Mouse (Mus musculus): ENCODE measurements at regions not wholly inside any gene's neighbourhood (a gene's known extent, or its start where the extent isn't known, plus 50 kb on each side); places are given as distances from the start of the nearest gene placed in this dataset.

GRCm38 (mm10) chr4:22047730-22048455 is 116.8 kb downstream of the Faxc start:
- no peak for DNase-seq

DNA sequence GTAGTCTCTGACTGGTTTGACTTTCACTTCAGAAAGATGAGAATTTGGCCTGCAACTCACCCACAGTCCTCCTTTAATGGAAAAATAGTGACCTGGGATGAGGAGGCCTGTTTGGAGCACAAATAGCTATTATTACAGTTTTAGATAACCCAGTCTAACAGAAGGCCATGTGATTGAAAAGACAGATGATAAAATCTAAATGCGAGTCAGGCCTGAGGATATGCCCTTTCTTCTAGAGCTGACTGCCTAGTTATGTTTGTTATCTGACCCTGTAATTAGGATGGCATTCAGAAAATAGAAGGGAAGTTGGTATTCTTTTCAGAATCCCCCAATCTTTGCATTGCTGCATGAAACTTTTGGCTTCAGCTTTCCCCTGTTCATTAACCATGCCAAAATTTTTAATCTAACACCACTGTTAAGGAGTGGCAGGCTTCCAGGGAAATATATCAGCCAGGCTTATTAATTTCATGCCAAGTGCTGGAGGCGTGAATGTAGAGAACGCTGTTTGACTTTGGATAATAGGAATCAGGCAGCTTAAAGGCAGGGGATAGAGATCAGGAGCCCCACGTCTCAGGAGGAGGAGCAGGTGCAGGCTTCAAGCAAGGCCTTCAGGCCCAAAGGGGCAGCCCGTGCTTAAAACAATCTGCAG is 135.8 kb downstream of the Faxc start:
- DNase-seq, result no peak

- DNase-seq, result no peak
Measured at GRCm38 (mm10) chr4:22067678-22068299, 136.7 kb downstream of the Faxc start.

- no peak for DNase-seq
Measured at GRCm38 (mm10) chr4:22088209-22088787, 157.2 kb downstream of the Faxc start.

GRCm38 (mm10) chr4:22089637-22090041 is 158.5 kb downstream of the Faxc start:
- DNase-seq, result no peak

GRCm38 (mm10) chr4:22090536-22090935 is 159.4 kb downstream of the Faxc start:
- no peak for DNase-seq

DNA sequence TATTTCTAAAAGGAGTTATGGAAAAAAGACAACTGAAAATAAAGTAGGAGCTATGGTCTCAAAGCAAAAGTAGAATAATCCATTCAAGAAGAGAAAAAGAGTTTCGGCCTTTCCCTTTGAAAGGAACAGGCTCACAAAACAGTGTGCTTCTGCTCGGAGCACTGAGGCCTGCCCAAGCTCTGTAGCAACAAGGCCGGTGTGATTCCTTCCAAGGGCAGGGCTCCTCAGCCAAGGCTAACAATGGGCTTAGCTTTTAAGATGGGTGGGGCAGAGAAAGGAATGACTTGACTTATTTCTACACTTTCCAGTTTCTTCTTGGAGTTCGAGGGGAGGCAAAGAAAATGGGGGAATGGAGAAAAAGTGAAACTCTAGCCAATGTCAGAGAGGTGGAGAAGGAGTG is 161.4 kb downstream of the Faxc start:
- no peak for DNase-seq

DNA sequence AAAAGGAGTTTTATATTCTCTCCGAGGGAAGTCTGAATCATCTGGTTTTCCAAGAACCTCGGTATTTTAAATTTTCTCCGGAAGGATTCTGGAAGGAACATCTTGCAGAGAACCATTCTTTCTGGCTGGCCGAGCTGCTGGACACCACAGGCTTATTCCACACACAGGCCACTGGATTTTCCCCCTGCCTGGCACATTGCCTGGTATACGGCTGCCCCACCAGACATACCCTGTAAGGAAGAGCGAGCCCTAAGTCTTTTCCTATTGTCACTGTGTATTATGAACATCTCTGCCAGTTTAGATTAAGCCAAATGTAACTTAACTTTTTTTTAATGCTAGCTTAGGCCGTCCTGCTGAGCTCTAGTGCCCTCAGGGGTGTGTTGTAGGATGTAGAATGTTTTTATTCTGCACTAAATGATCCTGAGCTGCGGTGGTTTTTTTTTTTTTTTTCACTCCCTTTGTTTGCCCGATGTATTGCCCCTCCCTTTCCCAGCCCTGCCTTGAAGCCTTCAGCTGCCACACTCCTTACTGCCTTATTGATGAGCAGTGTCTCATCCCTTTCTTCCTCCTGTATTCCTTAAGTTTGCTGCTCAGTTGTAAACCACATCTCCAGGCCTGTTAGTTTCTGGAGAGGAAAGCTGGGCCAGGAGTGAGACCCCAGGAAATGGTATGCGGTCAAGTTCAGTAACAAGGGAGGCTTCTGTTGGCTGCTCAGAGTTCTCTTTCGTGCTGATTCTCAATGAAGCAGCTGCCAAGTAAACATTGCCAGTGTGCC is 164.3 kb downstream of the Faxc start:
- DNase-seq, result no peak

DNA sequence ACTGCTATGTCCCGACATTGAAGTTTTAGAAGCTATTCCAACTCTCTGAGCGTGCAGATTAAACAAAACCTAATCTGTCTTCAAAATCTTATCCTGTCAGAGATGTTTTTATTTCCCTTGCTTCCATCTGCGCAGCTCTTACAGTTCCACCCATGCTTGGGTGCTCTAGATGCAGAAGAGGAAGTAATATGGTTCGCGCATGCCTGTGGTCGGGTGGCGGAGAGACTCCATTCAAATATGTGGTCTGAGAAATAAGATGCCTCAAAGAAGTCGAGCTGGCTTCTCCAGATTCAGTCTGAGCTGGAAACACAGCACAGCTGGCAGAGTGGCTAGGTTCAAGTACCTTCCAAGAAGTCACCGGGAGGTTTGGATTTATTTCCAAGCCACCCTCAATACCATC is 167.5 kb downstream of the Faxc start:
- no peak for DNase-seq

DNA sequence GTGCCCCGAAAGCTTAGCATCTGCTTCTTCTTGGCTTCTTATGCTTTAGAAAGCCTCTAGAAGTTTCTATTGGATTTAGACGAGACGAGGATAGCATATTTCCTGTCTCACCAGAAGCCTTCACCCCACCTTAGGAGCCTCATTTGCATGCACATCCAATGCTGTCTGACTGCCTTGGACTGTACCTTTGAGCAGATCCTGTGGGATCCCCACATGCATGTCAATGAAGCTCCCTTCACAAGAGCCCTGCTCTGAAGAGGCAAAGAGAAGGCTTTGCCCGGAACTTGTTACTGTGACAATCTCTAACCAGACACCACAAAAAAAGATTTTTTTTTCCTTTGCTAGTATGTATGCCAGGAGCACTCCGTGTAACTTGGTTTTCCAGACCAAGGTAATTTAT is 171.3 kb downstream of the Faxc start:
- no peak for DNase-seq

DNA sequence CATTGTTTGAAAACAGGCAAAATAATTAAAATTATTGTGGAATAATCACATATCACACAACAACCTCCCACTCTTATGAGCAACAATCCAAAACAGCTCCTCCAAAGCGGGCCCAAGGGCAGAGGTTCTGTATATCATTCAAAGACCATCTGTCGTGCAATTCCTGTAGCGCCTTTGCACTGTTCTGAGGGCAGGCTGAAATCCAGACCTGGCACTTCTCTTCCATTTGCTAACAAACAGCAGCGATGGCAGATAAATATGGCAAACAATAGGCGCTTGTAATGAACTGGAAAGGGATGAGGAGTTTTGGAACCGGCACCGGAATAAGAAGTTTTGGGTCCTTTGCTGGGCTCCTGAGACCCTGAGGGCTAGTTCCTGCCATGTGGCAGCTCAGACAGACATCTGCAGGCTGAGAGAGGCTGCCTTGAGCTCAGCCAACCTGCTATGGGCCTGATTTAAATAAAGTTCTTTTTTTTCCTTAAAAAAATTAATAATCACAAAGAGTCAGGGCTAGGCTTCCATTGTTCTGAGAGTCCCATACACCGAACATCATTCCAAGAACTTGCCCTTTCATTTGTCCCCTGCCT is 172.0 kb downstream of the Faxc start:
- DNase-seq, result no peak

DNA sequence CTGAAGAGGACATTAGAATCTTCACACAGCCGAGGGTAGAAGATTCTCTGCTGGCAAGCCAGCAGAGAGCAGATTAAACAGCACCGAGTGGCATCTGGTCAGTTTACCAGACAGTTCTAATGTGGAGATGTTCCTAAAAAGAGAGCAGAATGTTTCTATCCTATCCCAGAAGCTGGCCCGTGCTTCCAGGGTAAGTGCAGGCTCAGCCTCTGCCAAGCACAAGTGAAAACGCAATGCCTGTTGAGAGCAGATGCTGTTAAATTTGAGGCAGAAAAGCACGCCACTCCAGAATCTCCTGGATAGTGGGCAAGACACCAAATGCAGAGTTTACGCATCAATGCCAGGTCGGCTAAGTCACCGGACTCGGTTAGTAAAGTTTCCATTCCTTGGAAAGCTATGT is 175.8 kb downstream of the Faxc start:
- DNase-seq, result no peak

GRCm38 (mm10) chr4:22109410-22109809 is 178.3 kb downstream of the Faxc start:
- no peak for DNase-seq

GRCm38 (mm10) chr4:22110400-22110799 is 179.3 kb downstream of the Faxc start:
- no peak for DNase-seq

- no peak for DNase-seq
Measured at GRCm38 (mm10) chr4:22112209-22112608, 181.1 kb downstream of the Faxc start.

DNA sequence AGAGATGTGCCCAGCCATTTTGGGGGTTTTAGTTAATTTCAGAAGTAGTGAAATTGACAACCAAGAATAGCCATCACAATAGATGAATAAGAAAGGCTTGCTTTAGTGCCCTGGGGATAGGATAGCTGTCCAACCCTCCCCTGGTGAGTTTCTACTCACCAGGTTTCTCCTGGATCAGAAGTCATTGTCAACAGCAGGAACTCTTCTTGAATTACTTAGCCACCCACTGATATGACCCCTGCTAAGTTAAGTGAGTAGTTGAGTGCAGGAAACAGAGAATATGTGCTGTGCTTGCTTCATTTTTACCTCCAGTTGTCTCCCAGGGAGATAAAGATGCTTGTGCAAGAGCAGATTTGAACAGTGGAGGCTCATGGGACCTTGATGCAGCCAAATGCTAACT is 183.3 kb downstream of the Faxc start:
- DNase-seq, result no peak

- no peak for DNase-seq
Measured at GRCm38 (mm10) chr4:22119877-22120276, 188.7 kb downstream of the Faxc start.

DNA sequence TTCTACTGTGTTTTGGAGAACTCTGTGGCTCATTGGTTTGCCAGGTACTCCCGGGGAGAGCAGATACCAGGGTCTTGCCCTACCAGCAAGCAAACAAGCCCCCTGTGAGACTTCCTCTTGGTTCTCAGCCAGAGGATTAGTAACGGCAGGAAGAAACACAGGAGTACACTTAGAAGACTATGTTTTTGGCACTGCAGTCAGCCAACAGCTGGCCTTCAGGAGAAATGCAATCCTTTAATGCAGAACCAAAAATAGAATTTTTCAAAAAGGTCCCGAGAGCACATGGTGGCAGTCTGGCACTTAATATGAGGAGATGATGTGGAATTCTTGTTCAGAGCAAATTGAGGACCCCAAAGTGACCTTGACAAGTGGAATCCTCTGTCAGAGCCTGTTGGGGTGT is 189.8 kb downstream of the Faxc start:
- DNase-seq, result peak; percentile 3

- no peak for DNase-seq
Measured at GRCm38 (mm10) chr4:22121397-22121796, 190.3 kb downstream of the Faxc start.

DNA sequence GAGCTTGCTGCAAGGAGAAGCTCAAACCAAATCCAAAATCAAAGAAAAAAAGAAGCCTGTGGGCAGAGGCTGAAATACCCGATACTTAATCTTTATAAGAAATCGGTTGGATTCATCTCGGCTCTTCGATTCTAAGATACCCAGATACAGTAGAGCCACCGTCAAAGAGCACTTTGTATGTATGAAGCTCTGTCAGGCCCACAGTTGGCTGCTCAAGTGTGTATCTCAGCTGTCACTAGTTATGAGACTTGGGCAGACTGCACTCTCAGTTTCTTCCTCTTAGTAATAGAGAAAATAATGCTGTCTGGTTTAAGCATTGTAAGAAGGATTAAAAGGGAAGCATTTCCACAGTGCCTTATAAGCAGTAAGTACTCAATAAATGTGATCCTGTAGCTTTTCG is 193.7 kb downstream of the Faxc start:
- no peak for DNase-seq

- no peak for DNase-seq
Measured at GRCm38 (mm10) chr4:22130511-22130910, 199.4 kb downstream of the Faxc start.
